Mouse (Mus musculus): ENCODE results near the gene Dsp.

Dsp gene

DNA sequence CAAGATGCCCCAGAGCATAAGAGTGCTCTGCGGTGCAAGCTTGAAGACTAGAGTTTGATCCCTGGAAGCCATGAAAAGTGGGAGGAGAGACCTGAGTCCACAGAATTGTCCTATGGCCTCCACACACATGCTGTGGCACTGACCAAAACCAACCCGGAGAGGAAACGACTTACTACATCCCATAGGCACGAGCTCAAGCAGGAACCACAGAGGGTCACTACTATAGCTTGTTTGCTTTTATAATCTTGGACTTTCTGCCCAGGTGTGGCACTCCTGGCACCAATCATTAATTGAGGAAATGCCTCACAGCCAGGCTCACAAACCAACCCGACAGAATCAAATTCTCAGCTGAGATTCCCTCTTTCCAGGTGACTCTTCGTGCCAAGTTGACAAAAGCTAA is 50.3 kb downstream of the Dsp start:
- no peak for DNase-seq

DNA sequence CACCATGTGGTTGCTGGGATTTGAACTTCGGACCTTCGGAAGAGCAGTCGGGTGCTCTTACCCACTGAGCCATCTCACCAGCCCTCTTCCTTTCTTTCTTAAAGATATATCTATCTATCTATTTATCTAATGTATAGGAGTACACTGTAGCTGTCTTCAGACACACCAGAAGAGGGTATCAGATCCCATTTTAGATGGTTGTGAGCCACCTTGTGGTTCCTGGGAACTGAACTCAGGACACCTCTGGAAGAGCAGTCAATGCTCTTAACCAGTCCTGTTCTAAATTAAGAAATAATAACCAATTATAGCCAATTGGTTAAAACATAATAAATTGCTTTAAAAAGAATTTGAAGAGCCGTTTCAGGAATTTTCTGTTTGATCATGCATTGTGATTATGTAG is 53.1 kb downstream of the Dsp start:
- peak; percentile 1 for DNase-seq

DNA sequence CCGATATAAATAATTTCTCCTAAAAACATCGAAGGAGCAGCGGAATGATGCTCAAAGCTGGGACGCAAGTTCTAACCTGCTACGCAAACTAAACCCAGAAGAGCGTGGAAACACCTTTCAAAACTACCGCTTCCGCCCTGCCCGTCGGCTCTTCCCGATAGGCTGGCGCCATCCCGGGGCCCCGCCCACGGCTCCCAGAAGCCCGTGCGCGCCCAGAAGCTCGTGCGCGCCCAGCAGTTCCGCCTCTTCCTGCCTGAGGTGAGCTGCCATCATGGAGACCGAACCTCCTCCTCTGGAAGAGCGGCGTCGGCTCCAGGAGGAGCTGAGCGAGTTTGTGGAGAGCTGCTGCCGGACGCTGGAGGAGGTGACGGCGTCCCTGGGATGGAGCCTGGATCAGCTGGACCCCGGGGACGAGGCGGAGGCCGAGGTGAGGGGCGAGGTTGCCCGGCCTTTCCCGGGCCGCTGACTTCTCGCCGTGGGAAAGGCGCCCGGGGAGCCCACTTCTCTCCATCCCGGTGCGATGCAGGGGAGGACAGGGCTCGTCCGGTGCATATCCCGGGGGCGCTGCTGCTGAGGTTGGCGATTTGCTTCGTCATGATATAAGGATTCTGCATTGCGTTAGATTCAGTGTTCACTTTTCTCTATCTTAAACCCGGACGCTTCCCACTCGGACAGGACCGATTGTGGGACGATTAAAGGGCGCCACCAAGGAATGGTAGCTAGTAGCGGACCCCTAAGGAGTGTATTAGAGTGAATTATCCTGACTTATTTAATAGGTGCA is 53.8 kb downstream of the Dsp start, which contains the start of gene Snrnp48:
Gene Snrnp48, plus strand, starts transcription at position 237 of the 781 bp plus-strand sequence.
- peak; percentile 95 for DNase-seq

DNA sequence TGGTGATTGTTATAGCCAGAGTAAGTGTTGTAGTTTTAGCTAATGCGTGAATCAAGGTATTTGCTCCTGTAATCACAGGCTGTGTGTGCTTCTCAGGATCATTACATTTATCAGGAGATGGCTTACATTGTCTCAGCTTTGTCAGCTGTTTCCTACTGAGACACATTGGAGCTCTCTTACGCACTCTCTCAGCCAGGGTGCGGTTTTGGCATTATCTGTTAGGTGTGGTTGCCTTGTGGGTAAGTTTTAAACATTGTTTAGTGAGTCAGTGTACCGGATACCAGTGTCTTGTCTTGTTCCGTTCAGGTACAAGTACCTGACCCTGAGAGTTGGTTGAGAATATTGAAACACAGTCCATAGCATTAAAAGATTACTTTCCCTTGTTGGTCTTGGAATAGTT is 60.0 kb downstream of the Dsp start:
- DNase-seq: no peak

DNA sequence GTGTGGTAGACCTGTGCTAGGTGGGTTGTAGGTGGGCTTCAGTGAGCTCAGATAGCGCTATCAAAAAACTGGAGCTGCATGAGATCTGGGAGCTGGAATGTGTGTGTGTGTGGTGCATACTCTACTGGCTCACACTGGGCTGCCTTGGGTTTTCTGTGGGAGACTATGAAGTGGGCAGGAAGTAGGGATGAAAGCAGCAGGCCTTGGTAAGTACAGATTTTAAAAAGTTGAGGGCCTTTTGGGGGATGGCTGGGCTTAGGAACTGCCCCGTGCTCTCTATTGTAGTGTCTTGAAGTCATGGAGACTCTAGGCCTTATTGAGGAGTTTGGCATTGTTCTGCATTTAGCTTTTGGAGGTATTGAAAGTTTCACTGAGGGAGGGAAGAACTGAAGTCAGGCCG is 67.6 kb downstream of the Dsp start:
- DNase-seq: no peak

DNA sequence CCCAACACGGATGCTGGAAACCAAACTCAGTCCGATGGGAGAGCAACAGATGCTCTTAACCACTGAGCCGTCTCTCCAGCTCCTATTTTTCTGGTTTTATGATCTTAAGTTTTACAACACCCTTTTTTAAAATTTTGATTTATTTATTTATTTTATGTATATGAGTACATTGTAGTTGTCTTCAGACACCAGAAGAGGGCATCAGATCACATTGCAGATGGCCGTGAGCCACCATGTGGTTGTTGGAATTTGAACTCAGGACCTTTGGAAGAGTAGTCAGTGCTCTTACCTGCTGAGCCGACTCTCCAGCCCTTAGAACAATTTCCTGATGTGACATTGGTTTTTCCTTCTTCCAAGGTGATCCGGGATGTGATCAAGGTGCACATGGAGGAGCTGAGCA is 69.2 kb downstream of the Dsp start:
- DNase-seq: no peak

DNA sequence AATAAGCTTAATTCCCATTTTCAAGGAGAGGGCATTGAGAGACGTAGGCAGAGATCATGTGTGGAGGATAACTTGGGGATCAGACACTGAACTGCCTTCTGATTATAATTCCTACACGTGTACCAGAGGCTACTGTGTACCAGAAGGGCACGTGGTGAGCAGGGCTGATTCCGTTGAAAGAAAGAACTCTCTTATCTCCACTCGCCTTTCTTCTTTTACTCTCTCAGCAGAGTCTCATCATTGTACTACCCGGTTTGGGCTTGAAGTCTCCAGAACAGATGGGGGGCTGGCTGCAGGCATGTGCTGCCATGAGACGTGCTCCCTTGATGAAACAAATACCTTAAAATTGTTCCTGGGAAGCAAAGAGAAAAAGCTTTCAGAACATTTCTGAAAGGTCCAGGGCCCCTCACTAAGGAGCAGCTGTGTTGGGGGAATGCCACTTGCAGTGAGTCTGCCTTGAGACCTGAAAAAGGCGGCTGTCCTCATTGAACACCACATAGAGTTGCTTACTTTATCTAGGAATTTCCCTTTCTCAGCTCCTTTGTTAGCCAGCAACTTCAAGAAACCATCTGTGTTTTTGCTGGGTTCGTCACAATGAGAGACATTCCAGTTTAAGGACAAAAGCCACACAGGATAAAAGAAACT is 79.2 kb downstream of the Dsp start:
- DNase-seq: no peak

DNA sequence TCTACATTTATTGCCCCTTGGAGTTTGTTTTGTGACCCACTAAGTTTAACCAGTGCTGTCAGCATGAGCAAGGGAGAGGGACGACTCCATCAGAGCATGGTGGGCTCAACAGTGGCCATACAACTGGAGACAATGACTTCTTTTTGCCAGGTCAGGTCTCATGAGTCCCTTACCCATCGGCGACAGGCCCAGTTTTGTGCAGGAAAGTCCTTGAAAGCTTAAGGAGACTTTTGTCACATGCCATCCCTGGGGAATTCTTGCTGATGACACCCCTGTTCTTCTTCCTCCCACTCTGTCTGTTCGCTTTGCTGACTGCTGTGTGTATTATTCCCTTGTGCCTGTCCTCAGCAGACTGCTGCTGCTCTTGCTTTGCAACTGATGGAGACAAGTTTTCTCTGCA is 81.3 kb downstream of the Dsp start:
- DNase-seq: no peak

DNA sequence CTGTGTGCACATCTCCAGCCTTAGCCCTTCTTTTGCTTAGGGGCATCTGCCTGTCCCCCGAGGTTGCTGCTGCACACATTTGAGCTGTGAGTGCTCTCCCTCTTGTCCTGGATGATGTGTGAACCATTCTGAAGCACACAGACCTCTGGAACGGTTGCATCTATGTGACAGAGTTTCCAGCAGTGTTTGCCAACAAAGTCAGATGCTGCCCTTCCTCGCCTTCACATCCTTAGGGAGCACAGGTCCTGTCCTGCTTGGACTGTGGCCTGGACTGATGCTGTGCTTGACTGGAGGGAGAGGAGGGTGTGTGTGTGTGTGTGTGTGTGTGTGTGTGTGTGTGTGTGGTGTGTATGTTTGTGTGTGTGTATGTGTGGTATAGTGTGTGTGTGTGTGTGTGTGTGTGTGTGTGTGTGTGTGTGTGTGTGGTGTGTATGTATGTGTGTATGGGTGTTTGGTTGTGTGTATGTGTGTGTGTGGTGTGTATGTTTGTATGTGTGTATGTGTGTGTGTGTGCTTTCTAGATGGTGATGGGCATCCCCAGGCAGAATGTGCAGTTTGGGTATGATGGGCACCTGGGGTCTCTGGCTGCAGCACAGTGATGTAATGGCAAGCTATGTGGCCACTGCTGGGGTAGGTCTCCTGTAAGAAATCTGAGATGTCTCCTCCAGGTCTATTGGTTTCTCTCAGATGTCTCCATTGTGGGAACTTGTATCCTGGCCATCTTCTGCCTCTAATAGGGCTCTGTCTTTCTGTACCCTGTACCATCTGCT is 81.9 kb downstream of the Dsp start:
- DNase-seq: no peak

DNA sequence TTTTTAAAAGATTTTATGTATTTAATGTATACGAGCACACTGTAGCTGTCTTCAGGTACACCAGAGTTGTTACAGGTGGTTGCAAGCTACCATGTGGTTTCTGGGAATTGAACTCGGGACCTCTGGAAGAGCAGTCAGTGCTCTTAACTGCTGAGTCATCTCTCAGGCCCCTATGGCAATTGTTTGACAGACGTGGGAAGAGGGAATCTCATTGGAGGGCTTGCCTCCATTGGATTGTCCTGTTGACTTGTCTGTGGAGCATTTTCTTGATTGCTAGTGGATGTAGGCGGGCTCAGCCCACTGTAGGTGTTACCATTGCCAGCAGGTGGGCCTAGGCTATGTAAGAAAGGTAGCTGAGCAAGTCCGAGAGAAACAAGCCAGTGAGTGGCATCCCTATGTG is 83.6 kb downstream of the Dsp start:
- DNase-seq: no peak

DNA sequence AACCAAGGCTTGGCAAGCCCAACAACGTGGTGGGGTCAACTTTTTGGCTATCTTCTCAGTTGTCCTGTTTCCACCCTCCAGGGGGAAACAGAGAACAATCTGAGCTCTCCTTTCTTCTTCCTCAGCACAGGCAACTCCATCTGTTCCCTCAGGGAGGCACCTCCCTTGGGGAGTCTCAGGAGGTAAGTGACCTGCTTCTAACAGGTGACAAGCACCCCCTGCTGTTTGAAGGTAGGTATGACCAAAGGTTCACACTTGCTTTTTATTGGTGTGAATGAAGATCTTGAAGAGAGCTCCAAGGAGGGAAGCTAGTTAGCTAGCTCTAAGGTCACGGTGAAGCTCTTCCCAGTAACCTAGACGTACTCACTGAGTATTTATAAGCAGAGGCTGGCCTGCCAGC is 84.3 kb downstream of the Dsp start:
- DNase-seq: peak; percentile 11

DNA sequence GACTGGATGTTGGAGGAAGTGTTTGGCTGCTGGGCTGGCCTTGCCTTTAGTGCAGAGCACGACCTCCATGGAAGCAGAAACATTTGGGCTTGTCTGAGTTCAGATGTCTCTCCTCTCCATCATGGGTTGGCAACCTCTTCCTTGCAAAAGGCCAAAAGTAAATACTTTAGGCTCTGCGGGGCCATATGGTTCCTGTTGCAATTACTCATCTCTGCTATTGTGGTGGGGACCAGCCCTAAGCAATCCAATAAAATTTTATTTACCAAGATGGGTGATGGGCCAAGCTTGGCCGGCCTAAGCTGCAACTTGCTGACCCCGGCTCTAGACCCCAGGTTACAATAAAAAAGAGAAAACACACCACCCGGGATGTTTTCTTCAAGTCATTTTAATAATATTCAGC is 97.1 kb downstream of the Dsp start:
- no peak for DNase-seq
